Mouse (Mus musculus) liver, embryonic 14.5 days (tissue): ENCODE measurements around the gene Amt.

Source experiments
- CTCF ChIP-seq: IDR thresholded peaks from 2 replicates; pipeline ENCODE4 v1.5.1; 2016; ENCODE audit warnings: antibody characterized with exemption, low read depth, control low read depth
- EP300 ChIP-seq: IDR thresholded peaks from 2 replicates; pipeline ENCODE4 v1.6.1; 2016; ENCODE audit warnings: antibody characterized with exemption, low read depth

- TF ChIP-seq CTCF (no peak), EP300 (no peak)
Observed at GRCm38 (mm10) chr9:108341801-108342200, 45.1 kb downstream of the Amt start.
